Mouse (Mus musculus): ENCODE measurements at regions not wholly inside any gene's neighbourhood (a gene's known extent, or its start where the extent isn't known, plus 50 kb on each side); places are given as distances from the start of the nearest gene placed in this dataset.

- WGBS, result 87% methylated on average over 12 of the region's 12 CpGs
- no peak overlapping the region for H3K4me2 ChIP-seq (ENCODE audit: low read depth, low read length)
- no peaks in the 10 kb centered on the region for H3K36me3 ChIP-seq (replicated peaks; ENCODE audit: control insufficient read depth, insufficient read depth, low read length)
- no peak overlapping the region for H3K9ac ChIP-seq (replicated peaks; ENCODE audit: low read depth, low read length)
- no peaks in the 10 kb centered on the region for H3K4me1 ChIP-seq (ENCODE audit: control insufficient read depth, insufficient read depth)
- H3K4me3 ChIP-seq (ENCODE audit: low read depth, low read length), result no peak overlapping the region
- TF ChIP-seq CTCF (IDR thresholded peaks at IDR 0.05; ENCODE audit: low read depth), result no peak
- no peak for TF ChIP-seq EP300 (IDR thresholded peaks at IDR 0.05; ENCODE audit: low read depth)
- no peaks in the 10 kb centered on the region for H3K9me3 ChIP-seq (replicated peaks; ENCODE audit: control insufficient read depth, low read length)
- H3K27ac ChIP-seq (ENCODE audit: low read depth), result no peak overlapping the region
- H3K27me3 ChIP-seq (ENCODE audit: control insufficient read depth, insufficient read depth, low read length), result no peaks in the 10 kb centered on the region
- no peak for DNase-seq (ENCODE audit: low spot score)
- ATAC-seq (ENCODE audit: insufficient read depth, low read depth), result no peak
These were observed 468.8 kb downstream of the Tbc1d22a start for GRCm38 (mm10) chr15:86683081-86683480.

GRCm38 (mm10) chr15:86689694-86690093 lies 475.4 kb downstream of the Tbc1d22a start:
- DNase-seq (ENCODE audit: low spot score) (no peak), ATAC-seq (ENCODE audit: insufficient read depth, low read depth) (no peak)
- Histone ChIP-seq H3K9ac (replicated peaks; ENCODE audit: low read depth, low read length) (no peak overlapping the region), H3K4me1 (ENCODE audit: control insufficient read depth, insufficient read depth) (no peaks in the 10 kb centered on the region), H3K4me2 (ENCODE audit: low read depth, low read length) (no peak overlapping the region), H3K36me3 (replicated peaks; ENCODE audit: control insufficient read depth, insufficient read depth, low read length) (no peaks in the 10 kb centered on the region), H3K27me3 (ENCODE audit: control insufficient read depth, insufficient read depth, low read length) (no peaks in the 10 kb centered on the region), H3K27ac (ENCODE audit: low read depth) (no peak overlapping the region), H3K4me3 (ENCODE audit: low read depth, low read length) (no peak overlapping the region), H3K9me3 (replicated peaks; ENCODE audit: control insufficient read depth, low read length) (no peaks in the 10 kb centered on the region)
- no peak for TF ChIP-seq CTCF (IDR thresholded peaks at IDR 0.05; ENCODE audit: low read depth)
- no peak for TF ChIP-seq EP300 (IDR thresholded peaks at IDR 0.05; ENCODE audit: low read depth)
- 79% methylated on average over 8 of the region's 8 CpGs for WGBS

DNA sequence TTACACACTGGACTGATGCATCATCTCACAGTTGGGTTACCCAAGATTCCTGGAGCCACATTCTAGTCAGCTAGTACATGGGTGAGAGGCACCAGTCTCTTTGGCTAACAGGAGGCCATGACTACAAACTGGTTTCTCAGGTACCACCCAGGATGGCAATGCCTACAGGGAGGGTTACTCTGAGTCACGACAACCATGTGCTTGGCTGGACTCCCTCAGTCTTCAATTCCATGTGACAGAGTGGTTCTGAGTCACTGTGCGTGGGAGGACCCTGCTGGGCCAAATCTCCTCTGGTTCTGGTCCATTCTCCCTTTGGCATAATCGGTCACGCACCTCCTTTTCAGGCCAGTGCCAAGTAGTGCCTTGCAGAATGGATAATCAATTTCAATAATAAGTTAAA lies 482.5 kb downstream of the Tbc1d22a start:
- Histone ChIP-seq H3K9ac (replicated peaks; ENCODE audit: low read depth, low read length) (no peak overlapping the region), H3K4me3 (ENCODE audit: low read depth, low read length) (no peak overlapping the region), H3K9me3 (replicated peaks; ENCODE audit: control insufficient read depth, low read length) (no peaks in the 10 kb centered on the region), H3K4me2 (ENCODE audit: low read depth, low read length) (no peak overlapping the region), H3K36me3 (replicated peaks; ENCODE audit: control insufficient read depth, insufficient read depth, low read length) (no peaks in the 10 kb centered on the region), H3K4me1 (ENCODE audit: control insufficient read depth, insufficient read depth) (no peaks in the 10 kb centered on the region), H3K27me3 (ENCODE audit: control insufficient read depth, insufficient read depth, low read length) (no peaks in the 10 kb centered on the region), H3K27ac (ENCODE audit: low read depth) (no peak overlapping the region)
- DNase-seq (ENCODE audit: low spot score), result no peak
- no peak for ATAC-seq (ENCODE audit: insufficient read depth, low read depth)
- TF ChIP-seq CTCF (IDR thresholded peaks at IDR 0.05; ENCODE audit: low read depth), result no peak
- TF ChIP-seq EP300 (IDR thresholded peaks at IDR 0.05; ENCODE audit: low read depth), result no peak
- 68% methylated on average over 4 of the region's 4 CpGs for WGBS

GRCm38 (mm10) chr15:86710429-86710828 lies 496.2 kb downstream of the Tbc1d22a start:
- Histone ChIP-seq H3K9ac (replicated peaks; ENCODE audit: low read depth, low read length) (no peak overlapping the region), H3K4me2 (ENCODE audit: low read depth, low read length) (no peak overlapping the region), H3K36me3 (replicated peaks; ENCODE audit: control insufficient read depth, insufficient read depth, low read length) (no peaks in the 10 kb centered on the region), H3K9me3 (replicated peaks; ENCODE audit: control insufficient read depth, low read length) (no peaks in the 10 kb centered on the region), H3K4me3 (ENCODE audit: low read depth, low read length) (no peak overlapping the region), H3K4me1 (ENCODE audit: control insufficient read depth, insufficient read depth) (no peaks in the 10 kb centered on the region), H3K27me3 (ENCODE audit: control insufficient read depth, insufficient read depth, low read length) (no peaks in the 10 kb centered on the region), H3K27ac (ENCODE audit: low read depth) (peak overlapping the region; percentile 75)
- WGBS, result 47% methylated on average over 2 of the region's 2 CpGs
- TF ChIP-seq EP300 (IDR thresholded peaks at IDR 0.05; ENCODE audit: low read depth) (peak; percentile 77; the same call in 1 of the 2 replicates), CTCF (IDR thresholded peaks at IDR 0.05; ENCODE audit: low read depth) (no peak)
- peak; percentile 68 for DNase-seq (ENCODE audit: low spot score)
- peak; percentile 95 for ATAC-seq (ENCODE audit: insufficient read depth, low read depth)

DNA sequence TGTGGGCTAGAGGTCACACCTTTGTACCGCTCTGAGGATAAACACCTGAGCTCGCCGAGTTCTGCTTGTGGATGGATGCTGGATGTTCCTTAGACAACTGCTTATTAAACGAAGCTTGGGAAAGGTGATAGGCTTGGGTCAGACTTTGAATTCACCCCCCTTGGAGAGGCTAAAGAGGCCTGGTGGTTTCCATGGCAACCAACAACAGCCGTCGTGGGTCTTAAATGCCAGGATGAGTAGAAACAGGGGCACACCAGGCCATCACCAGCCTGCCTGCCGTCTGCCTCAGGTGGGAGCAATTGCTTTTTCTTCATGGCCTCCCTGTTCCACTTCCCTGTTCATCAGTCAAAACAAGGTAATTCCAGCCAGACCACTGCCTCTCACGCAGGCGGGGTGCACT lies 504.1 kb downstream of the Tbc1d22a start:
- H3K4me2 ChIP-seq (ENCODE audit: low read depth, low read length), result no peak overlapping the region
- TF ChIP-seq CTCF (IDR thresholded peaks at IDR 0.05; ENCODE audit: low read depth) (no peak), EP300 (IDR thresholded peaks at IDR 0.05; ENCODE audit: low read depth) (no peak)
- WGBS, result 74% methylated on average over 9 of the region's 9 CpGs
- no peaks in the 10 kb centered on the region for H3K36me3 ChIP-seq (replicated peaks; ENCODE audit: control insufficient read depth, insufficient read depth, low read length)
- DNase-seq (ENCODE audit: low spot score) (no peak), ATAC-seq (ENCODE audit: insufficient read depth, low read depth) (no peak)
- peaks cover 8% of the 10 kb centered on the region for H3K9me3 ChIP-seq (replicated peaks; ENCODE audit: control insufficient read depth, low read length)
- H3K9ac ChIP-seq (replicated peaks; ENCODE audit: low read depth, low read length), result no peak overlapping the region
- no peaks in the 10 kb centered on the region for H3K27me3 ChIP-seq (ENCODE audit: control insufficient read depth, insufficient read depth, low read length)
- no peaks in the 10 kb centered on the region for H3K4me1 ChIP-seq (ENCODE audit: control insufficient read depth, insufficient read depth)
- H3K27ac ChIP-seq (ENCODE audit: low read depth), result no peak overlapping the region
- H3K4me3 ChIP-seq (ENCODE audit: low read depth, low read length), result no peak overlapping the region

DNA sequence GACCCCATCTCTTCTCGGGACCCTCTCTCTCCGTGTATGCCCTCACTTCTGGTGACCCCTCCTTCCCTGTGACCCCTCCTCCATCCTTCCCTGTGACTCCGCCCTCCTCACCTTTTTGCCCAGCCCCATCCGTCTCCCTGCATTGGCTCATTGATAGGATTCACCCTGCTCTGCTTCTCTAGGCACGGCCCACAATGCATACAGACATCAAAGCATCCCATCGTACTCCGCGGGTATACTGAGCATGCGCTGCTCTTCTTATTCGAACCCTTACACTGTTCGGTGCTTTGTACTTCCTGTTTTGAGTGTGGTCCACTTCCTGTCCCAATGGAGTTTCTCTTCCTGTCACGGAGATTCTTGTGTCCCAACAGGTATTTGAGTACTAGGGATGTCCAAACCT lies 504.8 kb downstream of the Tbc1d22a start:
- Histone ChIP-seq H3K27ac (ENCODE audit: low read depth) (no peak overlapping the region), H3K9me3 (replicated peaks; ENCODE audit: control insufficient read depth, low read length) (peaks cover 8% of the 10 kb centered on the region), H3K9ac (replicated peaks; ENCODE audit: low read depth, low read length) (no peak overlapping the region), H3K4me2 (ENCODE audit: low read depth, low read length) (no peak overlapping the region), H3K36me3 (replicated peaks; ENCODE audit: control insufficient read depth, insufficient read depth, low read length) (no peaks in the 10 kb centered on the region), H3K4me3 (ENCODE audit: low read depth, low read length) (no peak overlapping the region), H3K27me3 (ENCODE audit: control insufficient read depth, insufficient read depth, low read length) (no peaks in the 10 kb centered on the region), H3K4me1 (ENCODE audit: control insufficient read depth, insufficient read depth) (no peaks in the 10 kb centered on the region)
- no peak for ATAC-seq (ENCODE audit: insufficient read depth, low read depth)
- DNase-seq (ENCODE audit: low spot score), result no peak
- 85% methylated on average over 12 of the region's 12 CpGs for WGBS
- TF ChIP-seq CTCF (IDR thresholded peaks at IDR 0.05; ENCODE audit: low read depth) (no peak), EP300 (IDR thresholded peaks at IDR 0.05; ENCODE audit: low read depth) (no peak)

Data from heart, postnatal 0 days (tissue).